Mouse (Mus musculus): ENCODE results near the gene Gm15013.
A peak's percentile ranks its signal among the peaks of the same experiment; 100 is the strongest.
"Not testable (repeated sequence)": the region's sequence is repeated elsewhere in the genome, so short reads cannot be mapped to it uniquely, and the experiment has no call there.

Gene Gm15013

GRCm38 (mm10) chrX:139714381-139714780, at the start of gene Gm15013:
Gene Gm15013, minus strand, starts transcription at chrX:139714481.
- DNase-seq = no peak

- DNase-seq = peak in 1 of 2 experiments; percentile 11
Observed at GRCm38 (mm10) chrX:139762546-139762945, 48.3 kb upstream of the Gm15013 start.

- DNase-seq = not testable (repeated sequence)
Observed at GRCm38 (mm10) chrX:139758634-139759033, 44.4 kb upstream of the Gm15013 start.

GRCm38 (mm10) chrX:139751855-139752254, 37.6 kb upstream of the Gm15013 start:
- DNase-seq = peak; percentile 6 to 14

- DNase-seq = peak in 1 of 2 experiments; percentile 1
Observed at GRCm38 (mm10) chrX:139737066-139737465, 22.8 kb upstream of the Gm15013 start.

- no peak for DNase-seq
Observed at GRCm38 (mm10) chrX:139730541-139730940, 16.3 kb upstream of the Gm15013 start.

- DNase-seq = no peak
Observed at GRCm38 (mm10) chrX:139722350-139722749, 8.1 kb upstream of the Gm15013 start.

- DNase-seq = peak; percentile 90 to 91
Observed at GRCm38 (mm10) chrX:139684775-139685695, 29.2 kb downstream of the Gm15013 start, which contains the start of gene Tbc1d8b. Gene Tbc1d8b, plus strand, starts transcription at chrX:139684996.

GRCm38 (mm10) chrX:139684410-139684774, 29.9 kb downstream of the Gm15013 start:
- DNase-seq = peak in 1 of 2 experiments; percentile 1

GRCm38 (mm10) chrX:139665829-139666228, 48.5 kb downstream of the Gm15013 start:
- DNase-seq = no peak

Measured in lung, adult 18-20 months (tissue).